Mouse (Mus musculus) stomach, postnatal 0 days (tissue): ENCODE results near the gene Pwwp2b. TPM values are rescaled to one million over a fixed set of nuclear protein-coding genes. Genes with fewer than 3 reads are reported as not detected.

Source experiments
- ATAC-seq: fragments of 200-750 bp; cut with Nextera tagmentation; 2 replicates; pipeline ENCODE4 v1.8.0; 2017; ENCODE audit not compliant: low FRiP score, low TSS enrichment
- DNase-seq: peaks from one replicate; pipeline ENCODE4 v3.0.0-alpha.2; 2016; ENCODE audit warnings: low spot score
- H3K27ac ChIP-seq: fragments of 300-500 bp; sonication (generic); replicated peaks from 2 replicates; pipeline ENCODE4 v1.5.1; 2014; ENCODE audit warnings: mild to moderate bottlenecking, control low read depth
- H3K27me3 ChIP-seq: fragments of 300-500 bp; sonication (generic); 2 replicates; pipeline ENCODE4 v1.6.1; 2014; ENCODE audit warnings: low read length; ENCODE audit not compliant: control insufficient read depth, insufficient read depth
- H3K36me3 ChIP-seq: fragments of 300-500 bp; sonication (generic); 2 replicates; pipeline ENCODE4 v1.6.1; 2014; ENCODE audit warnings: low read length, mixed read lengths; ENCODE audit not compliant: control insufficient read depth, insufficient read depth
- H3K4me1 ChIP-seq: fragments of 300-500 bp; sonication (generic); replicated peaks from 2 replicates; pipeline ENCODE4 v1.6.1; 2014; ENCODE audit warnings: antibody characterized with exemption; ENCODE audit not compliant: control insufficient read depth, insufficient read depth
- H3K4me2 ChIP-seq: fragments of 300-500 bp; sonication (generic); replicated peaks from 2 replicates; pipeline ENCODE4 v1.6.1; 2014; ENCODE audit warnings: low read depth, mild to moderate bottlenecking, control low read depth, moderate library complexity
- H3K4me3 ChIP-seq: fragments of 300-500 bp; sonication (generic); 2 replicates; pipeline ENCODE4 v1.5.1; 2014; ENCODE audit warnings: low read depth, low read length, control low read depth
- H3K9ac ChIP-seq: fragments of 300-500 bp; sonication (generic); 2 replicates; pipeline ENCODE4 v1.6.1; 2014; ENCODE audit warnings: mild to moderate bottlenecking, low read length, control low read depth, mixed read lengths
- H3K9me3 ChIP-seq: fragments of 300-500 bp; sonication (generic); 2 replicates; pipeline ENCODE4 v1.6.1; 2016; ENCODE audit warnings: low read length; ENCODE audit not compliant: control insufficient read depth
- CTCF ChIP-seq: IDR thresholded peaks from 2 replicates; pipeline ENCODE4 v1.5.1; 2016; ENCODE audit warnings: antibody characterized with exemption, low read depth, mild to moderate bottlenecking, moderate library complexity
- EP300 ChIP-seq: optimal IDR thresholded peaks from 2 replicates; pipeline ENCODE3; 2016; ENCODE audit warnings: antibody characterized with exemption
- WGBS: fragments of 180-500 bp; shearing (Covaris S2); extraction: QIAGEN DNeasy Blood & Tissue Kit; methylation state at CpG from one replicate; pipeline ENCODE4 v1.1.7; 2014; 5-methylcytosine and 5-hydroxymethylcytosine counted together
- polyA plus RNA-seq: library from polyadenylated mRNA; unstranded; fragments of >200 nt; fragmentation: Nextera tagmentation; extraction: Ambion mirVana; gene quantifications from 2 replicates; pipeline ENCODE4 v1.2.1, GENCODE M21; 2015

The Pwwp2b gene
- polyA plus RNA-seq, 1 experiment from 2014 or later: 16.0 TPM

- 76% methylated on average over 3 of the region's 3 CpGs for WGBS
- ATAC-seq (no peak), DNase-seq (no peak)
- TF ChIP-seq EP300 (no peak), CTCF (no peak)
- H3K4me1 ChIP-seq: no peaks in the 10 kb centered on the region
- no peak overlapping the region for H3K4me3 ChIP-seq
- H3K36me3 ChIP-seq: no peaks in the 10 kb centered on the region
- H3K9me3 ChIP-seq: no peaks in the 10 kb centered on the region
- no peak overlapping the region for H3K4me2 ChIP-seq
- no peaks in the 10 kb centered on the region for H3K27me3 ChIP-seq
- H3K9ac ChIP-seq: no peak overlapping the region
- H3K27ac ChIP-seq: no peak overlapping the region
These were observed 66.4 kb downstream of the Pwwp2b start for GRCm38 (mm10) chr7:139314716-139315115.

DNA sequence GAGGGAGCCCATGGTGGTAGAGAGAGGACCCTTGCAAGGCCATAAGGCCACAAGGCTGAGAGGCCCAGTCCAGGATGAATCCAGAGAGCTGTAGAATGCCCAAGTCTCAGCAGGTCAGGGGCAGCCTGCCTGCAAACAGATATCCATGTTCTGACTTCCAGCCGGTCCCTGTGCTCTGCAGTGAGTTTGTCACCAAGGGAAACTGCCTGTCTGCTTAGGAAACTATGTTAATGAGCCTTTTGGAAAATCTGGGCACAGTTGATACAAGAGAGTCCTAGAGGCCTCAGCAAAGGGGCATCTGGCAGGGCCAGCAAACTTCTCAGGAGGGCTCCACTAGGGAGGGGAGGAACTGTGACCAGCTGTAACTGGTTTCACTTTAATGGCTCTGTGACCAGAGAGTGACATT lies 70.7 kb downstream of the Pwwp2b start:
- no peaks in the 10 kb centered on the region for H3K4me1 ChIP-seq
- H3K9me3 ChIP-seq: no peaks in the 10 kb centered on the region
- ATAC-seq (0 out of 2 replicates have a peak, but pooled peaks have one; percentile 51), DNase-seq (no peak)
- no peaks in the 10 kb centered on the region for H3K36me3 ChIP-seq
- H3K4me2 ChIP-seq: no peak overlapping the region
- no peak overlapping the region for H3K27ac ChIP-seq
- TF ChIP-seq EP300 (no peak), CTCF (no peak)
- WGBS: 38% methylated on average over 1 of the region's 1 CpGs
- H3K4me3 ChIP-seq: no peak overlapping the region
- H3K9ac ChIP-seq: no peak overlapping the region
- no peaks in the 10 kb centered on the region for H3K27me3 ChIP-seq

Other genes with a start within 250 kb of the Pwwp2b start
- gene Dpysl4, start 162.5 kb upstream of the Pwwp2b start, polyA plus RNA-seq: 4.8 and 5.1 TPM in 2 replicates
- 3.6 and 5.1 TPM in 2 replicates for gene Lrrc27, start 35.5 kb upstream of the Pwwp2b start, polyA plus RNA-seq
- gene Stk32c, start 35.2 kb upstream of the Pwwp2b start, polyA plus RNA-seq: 0.11 TPM in 1 of 2 replicates, not detected in the other
- gene Inpp5a, start 140.6 kb downstream of the Pwwp2b start, polyA plus RNA-seq: 25.4 and 27.6 TPM in 2 replicates